Mouse (Mus musculus): ENCODE data around the gene Lysmd4. TPM values are rescaled to one million over a fixed set of nuclear protein-coding genes. Genes with fewer than 3 reads are reported as not detected.

Gene Lysmd4
- polyA plus RNA-seq, 1 experiment = 10.6 TPM

GRCm38 (mm10) chr7:67210004-67210833 lies 12.1 kb upstream of the Lysmd4 start:
- TF ChIP-seq CTCF (IDR thresholded peaks at IDR 0.05; ENCODE audit: borderline replicate concordance, insufficient read depth, low read length) = no peak
- no peak for TF ChIP-seq POLR2A (IDR thresholded peaks at IDR 0.05; ENCODE audit: low read depth, low read length)
- Histone ChIP-seq H3K4me1 (ENCODE audit: control insufficient read depth, insufficient read depth, low read length) (no peaks in the 10 kb centered on the region; the same call in 1 of the 2 replicates), H3K27ac (ENCODE audit: insufficient read depth, low read length) (no peak overlapping the region), H3K4me3 (ENCODE audit: insufficient read depth, low read length) (no peak overlapping the region)

DNA sequence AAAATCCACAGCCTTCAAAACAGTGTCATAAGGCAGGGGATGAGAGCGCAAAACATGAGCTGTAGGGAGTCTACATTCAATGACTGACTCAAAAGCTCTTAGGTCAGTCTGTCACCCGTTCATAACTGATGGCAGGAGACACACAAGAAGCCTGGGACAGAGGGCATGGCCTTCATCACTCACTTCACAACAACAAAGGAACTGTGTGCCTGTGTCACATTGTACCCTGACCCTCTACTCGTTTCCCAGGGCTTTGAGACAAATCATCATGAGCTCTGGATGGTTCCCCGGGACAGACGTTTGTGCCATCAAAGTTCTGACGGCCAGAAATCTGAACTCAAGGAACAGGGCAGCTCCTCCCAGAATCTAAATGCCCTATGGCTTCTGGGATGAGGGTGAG lies 11.0 kb upstream of the Lysmd4 start:
- H3K4me1 ChIP-seq (ENCODE audit: control insufficient read depth, insufficient read depth, low read length) = no peaks in the 10 kb centered on the region; the same call in 1 of the 2 replicates
- H3K27ac ChIP-seq (ENCODE audit: insufficient read depth, low read length) = no peak overlapping the region
- no peak overlapping the region for H3K4me3 ChIP-seq (ENCODE audit: insufficient read depth, low read length)
- TF ChIP-seq POLR2A (IDR thresholded peaks at IDR 0.05; ENCODE audit: low read depth, low read length) (no peak), CTCF (IDR thresholded peaks at IDR 0.05; ENCODE audit: borderline replicate concordance, insufficient read depth, low read length) (no peak)

- Histone ChIP-seq H3K4me1 (ENCODE audit: control insufficient read depth, insufficient read depth, low read length) (no peaks in the 10 kb centered on the region; the same call in 1 of the 2 replicates), H3K4me3 (ENCODE audit: insufficient read depth, low read length) (no peak overlapping the region), H3K27ac (ENCODE audit: insufficient read depth, low read length) (no peak overlapping the region)
- TF ChIP-seq CTCF (IDR thresholded peaks at IDR 0.05; ENCODE audit: borderline replicate concordance, insufficient read depth, low read length) (no peak), POLR2A (IDR thresholded peaks at IDR 0.05; ENCODE audit: low read depth, low read length) (no peak)
Measured at GRCm38 (mm10) chr7:67211971-67212370, 10.4 kb upstream of the Lysmd4 start.

DNA sequence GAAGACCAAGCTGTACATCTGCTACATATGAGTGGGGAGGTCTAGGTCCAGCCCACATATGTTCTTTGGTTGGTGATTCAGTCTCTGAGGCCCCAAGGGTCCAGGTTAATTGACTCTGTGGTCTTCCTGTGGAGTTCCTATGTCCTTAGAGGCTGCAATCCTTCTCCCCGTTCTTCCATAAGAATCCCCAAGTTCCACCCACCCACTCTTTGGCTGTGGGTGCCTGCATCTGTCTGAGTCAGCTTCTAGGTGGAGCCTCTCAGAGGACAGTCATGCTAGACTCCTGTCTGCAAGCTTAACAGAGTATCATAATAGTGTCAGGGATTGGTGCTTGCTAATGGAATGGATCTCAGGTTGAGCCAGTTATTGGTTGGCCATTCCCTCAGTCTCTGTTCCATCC lies 8.8 kb upstream of the Lysmd4 start:
- H3K27ac ChIP-seq (ENCODE audit: insufficient read depth, low read length) = no peak overlapping the region
- no peak for TF ChIP-seq CTCF (IDR thresholded peaks at IDR 0.05; ENCODE audit: borderline replicate concordance, insufficient read depth, low read length)
- TF ChIP-seq POLR2A (IDR thresholded peaks at IDR 0.05; ENCODE audit: low read depth, low read length) = no peak
- H3K4me1 ChIP-seq (ENCODE audit: control insufficient read depth, insufficient read depth, low read length) = no peaks in the 10 kb centered on the region; the same call in 1 of the 2 replicates
- no peak overlapping the region for H3K4me3 ChIP-seq (ENCODE audit: insufficient read depth, low read length)

DNA sequence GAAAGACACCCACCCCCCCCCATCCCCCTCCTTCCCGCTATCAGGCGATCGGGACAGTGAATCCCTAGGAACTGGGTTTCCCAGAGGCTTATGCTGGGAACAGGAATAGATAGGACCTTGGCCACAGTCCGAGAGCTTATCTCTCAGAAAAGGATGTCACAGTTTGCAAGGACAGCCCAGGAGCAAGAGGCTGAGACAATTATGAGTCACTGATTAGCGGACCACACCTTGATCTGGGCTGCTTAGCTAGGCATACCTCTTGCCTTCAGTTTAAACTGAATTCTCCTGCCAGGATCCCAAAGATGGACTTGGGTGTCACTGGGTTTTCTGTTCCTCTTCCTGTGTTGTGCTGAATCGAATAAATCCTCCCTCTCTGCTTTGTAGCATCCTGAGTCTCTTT lies 6.0 kb upstream of the Lysmd4 start:
- H3K4me1 ChIP-seq (ENCODE audit: control insufficient read depth, insufficient read depth, low read length) = no peaks in the 10 kb centered on the region; the same call in 1 of the 2 replicates
- TF ChIP-seq CTCF (IDR thresholded peaks at IDR 0.05; ENCODE audit: borderline replicate concordance, insufficient read depth, low read length) = no peak
- no peak for TF ChIP-seq POLR2A (IDR thresholded peaks at IDR 0.05; ENCODE audit: low read depth, low read length)
- H3K4me3 ChIP-seq (ENCODE audit: insufficient read depth, low read length) = no peak overlapping the region
- no peak overlapping the region for H3K27ac ChIP-seq (ENCODE audit: insufficient read depth, low read length)

GRCm38 (mm10) chr7:67217025-67217424 lies 5.3 kb upstream of the Lysmd4 start:
- TF ChIP-seq POLR2A (IDR thresholded peaks at IDR 0.05; ENCODE audit: low read depth, low read length) = no peak
- TF ChIP-seq CTCF (IDR thresholded peaks at IDR 0.05; ENCODE audit: borderline replicate concordance, insufficient read depth, low read length) = peak; percentile 87
- Histone ChIP-seq H3K27ac (ENCODE audit: insufficient read depth, low read length) (no peak overlapping the region), H3K4me1 (ENCODE audit: control insufficient read depth, insufficient read depth, low read length) (no peaks in the 10 kb centered on the region; the same call in 1 of the 2 replicates), H3K4me3 (ENCODE audit: insufficient read depth, low read length) (no peak overlapping the region)

GRCm38 (mm10) chr7:67225943-67226625 lies 3.7 kb downstream of the Lysmd4 start:
- H3K4me1 ChIP-seq (ENCODE audit: control insufficient read depth, insufficient read depth, low read length) = no peaks in the 10 kb centered on the region
- H3K4me3 ChIP-seq (ENCODE audit: insufficient read depth, low read length) = no peak overlapping the region
- no peak overlapping the region for H3K27ac ChIP-seq (ENCODE audit: insufficient read depth, low read length)
- no peak for TF ChIP-seq POLR2A (IDR thresholded peaks at IDR 0.05; ENCODE audit: low read depth, low read length)
- TF ChIP-seq CTCF (IDR thresholded peaks at IDR 0.05; ENCODE audit: borderline replicate concordance, insufficient read depth, low read length) = no peak

- no peak overlapping the region for H3K4me3 ChIP-seq (ENCODE audit: insufficient read depth, low read length)
- no peak overlapping the region for H3K27ac ChIP-seq (ENCODE audit: insufficient read depth, low read length)
- no peaks in the 10 kb centered on the region for H3K4me1 ChIP-seq (ENCODE audit: control insufficient read depth, insufficient read depth, low read length)
- TF ChIP-seq CTCF (IDR thresholded peaks at IDR 0.05; ENCODE audit: borderline replicate concordance, insufficient read depth, low read length) (no peak), POLR2A (IDR thresholded peaks at IDR 0.05; ENCODE audit: low read depth, low read length) (no peak)
Measured at GRCm38 (mm10) chr7:67227538-67227937, 5.2 kb downstream of the Lysmd4 start.

GRCm38 (mm10) chr7:67228390-67228789 lies 6.0 kb downstream of the Lysmd4 start:
- H3K4me3 ChIP-seq (ENCODE audit: insufficient read depth, low read length) = no peak overlapping the region
- no peak overlapping the region for H3K27ac ChIP-seq (ENCODE audit: insufficient read depth, low read length)
- TF ChIP-seq CTCF (IDR thresholded peaks at IDR 0.05; ENCODE audit: borderline replicate concordance, insufficient read depth, low read length) = no peak
- no peak for TF ChIP-seq POLR2A (IDR thresholded peaks at IDR 0.05; ENCODE audit: low read depth, low read length)
- no peaks in the 10 kb centered on the region for H3K4me1 ChIP-seq (ENCODE audit: control insufficient read depth, insufficient read depth, low read length)

Data from embryonic fibroblast, embryonic 13.5 days (primary cell).